Mouse (Mus musculus): Measurements from ENCODE around the gene Cldn11. TPM values are rescaled to one million over a fixed set of nuclear protein-coding genes. Genes with fewer than 3 reads are reported as not detected.

Cldn11 gene
- total and polyA plus RNA-seq, 3 experiments = not detected

GRCm38 (mm10) chr3:31148595-31148994, 1.1 kb upstream of the Cldn11 start:
- TF ChIP-seq CTCF (IDR thresholded peaks at IDR 0.05; ENCODE audit: low read depth, low read length) = no peak
- TF ChIP-seq GATA2 (IDR thresholded peaks at IDR 0.05; ENCODE audit: borderline replicate concordance, low read depth, low read length) = no peak
- no peak for TF ChIP-seq POLR2AphosphoS5 (IDR thresholded peaks at IDR 0.05; ENCODE audit: insufficient replicate concordance, low read depth, low read length)
- TF ChIP-seq TAL1 (conservative IDR thresholded peaks at IDR 0.05; ENCODE audit: low read depth, low read length) = no peak
- no peak for TF ChIP-seq GATA1 (IDR thresholded peaks at IDR 0.05; ENCODE audit: borderline replicate concordance, low read length)
- no peaks in the 10 kb centered on the region for H3K36me3 ChIP-seq (replicated peaks)
- H3K9me3 ChIP-seq (replicated peaks) = no peaks in the 10 kb centered on the region
- peaks cover 10% of the 10 kb centered on the region for H3K27me3 ChIP-seq (ENCODE audit: insufficient read depth, low read length)
- no peak for ATAC-seq (ENCODE audit: extremely low read depth, insufficient number of reproducible peaks, low FRiP score, poor library complexity, severe bottlenecking)
- peaks cover 4% of the 10 kb centered on the region for H3K4me1 ChIP-seq (ENCODE audit: insufficient read depth, low read depth, low read length)
- no peak overlapping the region for H3K4me3 ChIP-seq (ENCODE audit: low read depth, low read length)
- DNase-seq (ENCODE audit: low spot score) = no peak

DNA sequence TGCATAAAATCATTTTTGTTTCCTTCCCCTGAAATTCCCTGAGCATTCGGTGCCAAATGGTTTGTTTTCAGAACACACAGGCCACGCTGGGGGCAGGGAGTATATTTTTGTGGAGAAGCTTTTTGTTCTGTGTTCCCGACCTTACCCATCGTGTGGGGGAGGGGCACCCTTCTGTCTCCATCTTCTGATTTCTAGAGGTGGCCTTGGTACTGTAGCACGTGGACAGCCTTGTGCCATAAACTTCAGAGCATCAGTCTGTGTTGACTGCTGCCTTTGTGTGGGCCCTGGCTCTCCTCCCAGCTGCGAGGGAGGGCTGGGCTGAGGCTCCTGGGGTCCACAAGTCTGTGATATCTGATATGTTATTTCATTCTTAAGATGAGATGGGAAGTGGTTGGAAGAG, 2.4 kb downstream of the Cldn11 start:
- Histone ChIP-seq H3K9me3 (replicated peaks) (no peaks in the 10 kb centered on the region), H3K4me3 (ENCODE audit: low read depth, low read length) (no peak overlapping the region), H3K36me3 (replicated peaks) (no peaks in the 10 kb centered on the region), H3K27me3 (ENCODE audit: insufficient read depth, low read length) (peaks cover 6% of the 10 kb centered on the region; the same call in 1 of the 2 replicates), H3K4me1 (ENCODE audit: insufficient read depth, low read depth, low read length) (no peaks in the 10 kb centered on the region)
- no peak for ATAC-seq (ENCODE audit: extremely low read depth, insufficient number of reproducible peaks, low FRiP score, poor library complexity, severe bottlenecking)
- DNase-seq (ENCODE audit: low spot score) = no peak
- no peak for TF ChIP-seq POLR2AphosphoS5 (IDR thresholded peaks at IDR 0.05; ENCODE audit: insufficient replicate concordance, low read depth, low read length)
- TF ChIP-seq GATA1 (IDR thresholded peaks at IDR 0.05; ENCODE audit: borderline replicate concordance, low read length) = no peak
- TF ChIP-seq CTCF (IDR thresholded peaks at IDR 0.05; ENCODE audit: low read depth, low read length) = no peak
- TF ChIP-seq TAL1 (conservative IDR thresholded peaks at IDR 0.05; ENCODE audit: low read depth, low read length) = no peak
- no peak for TF ChIP-seq GATA2 (IDR thresholded peaks at IDR 0.05; ENCODE audit: borderline replicate concordance, low read depth, low read length)

DNA sequence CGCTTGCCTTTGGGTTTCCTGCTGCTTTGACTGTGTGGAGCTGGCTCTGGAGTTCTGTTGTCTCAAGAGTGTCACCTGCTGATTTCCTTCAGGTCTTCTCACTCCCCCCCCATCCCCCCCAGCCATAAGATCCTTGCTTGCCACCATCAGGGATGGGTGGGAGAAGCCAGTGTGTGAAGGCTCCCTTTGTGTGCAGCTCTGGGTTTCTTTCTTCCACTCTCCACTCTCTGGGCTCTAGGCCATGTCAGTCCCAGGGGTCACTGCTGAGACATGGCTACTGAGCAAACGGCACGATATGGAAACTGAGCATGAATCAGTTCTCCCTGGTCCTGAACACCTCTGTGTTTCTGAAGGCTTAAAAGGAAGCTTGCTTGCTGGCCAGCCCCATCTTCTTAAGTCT, 6.4 kb downstream of the Cldn11 start:
- H3K4me3 ChIP-seq (ENCODE audit: low read depth, low read length) = no peak overlapping the region
- no peak for TF ChIP-seq GATA2 (IDR thresholded peaks at IDR 0.05; ENCODE audit: borderline replicate concordance, low read depth, low read length)
- TF ChIP-seq TAL1 (conservative IDR thresholded peaks at IDR 0.05; ENCODE audit: low read depth, low read length) = no peak
- TF ChIP-seq CTCF (IDR thresholded peaks at IDR 0.05; ENCODE audit: low read depth, low read length) = no peak
- no peak for TF ChIP-seq GATA1 (IDR thresholded peaks at IDR 0.05; ENCODE audit: borderline replicate concordance, low read length)
- no peak for TF ChIP-seq POLR2AphosphoS5 (IDR thresholded peaks at IDR 0.05; ENCODE audit: insufficient replicate concordance, low read depth, low read length)
- ATAC-seq (ENCODE audit: extremely low read depth, insufficient number of reproducible peaks, low FRiP score, poor library complexity, severe bottlenecking) = no peak

DNA sequence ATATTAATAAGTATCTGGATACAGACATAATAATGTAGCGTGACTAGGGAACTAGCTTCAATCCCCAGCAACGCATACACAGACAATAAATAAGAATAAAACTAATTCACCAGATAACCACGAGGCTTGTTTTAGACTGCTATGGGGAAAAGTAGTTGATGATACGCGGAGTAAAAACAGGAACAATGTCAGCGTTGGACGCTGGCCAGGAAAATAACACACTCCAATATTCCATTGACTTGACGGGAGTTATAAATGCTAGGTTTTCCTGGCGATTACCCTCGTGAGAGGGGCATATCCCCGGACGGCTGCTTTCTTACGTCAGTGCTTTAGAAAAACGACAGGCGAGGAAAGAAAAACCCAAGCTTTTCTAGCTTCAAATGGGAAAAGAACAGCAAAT, 8.1 kb downstream of the Cldn11 start:
- Histone ChIP-seq H3K27me3 (ENCODE audit: insufficient read depth, low read length) (no peaks in the 10 kb centered on the region; the same call in 1 of the 2 replicates), H3K4me1 (ENCODE audit: insufficient read depth, low read depth, low read length) (no peaks in the 10 kb centered on the region), H3K36me3 (replicated peaks) (no peaks in the 10 kb centered on the region), H3K4me3 (ENCODE audit: low read depth, low read length) (no peak overlapping the region), H3K9me3 (replicated peaks) (no peaks in the 10 kb centered on the region)
- no peak for ATAC-seq (ENCODE audit: extremely low read depth, insufficient number of reproducible peaks, low FRiP score, poor library complexity, severe bottlenecking)
- DNase-seq (ENCODE audit: low spot score) = no peak
- TF ChIP-seq TAL1 (conservative IDR thresholded peaks at IDR 0.05; ENCODE audit: low read depth, low read length) (no peak), GATA2 (IDR thresholded peaks at IDR 0.05; ENCODE audit: borderline replicate concordance, low read depth, low read length) (no peak), CTCF (IDR thresholded peaks at IDR 0.05; ENCODE audit: low read depth, low read length) (no peak), GATA1 (IDR thresholded peaks at IDR 0.05; ENCODE audit: borderline replicate concordance, low read length) (no peak), POLR2AphosphoS5 (IDR thresholded peaks at IDR 0.05; ENCODE audit: insufficient replicate concordance, low read depth, low read length) (no peak)

More for the DNA sequence above, 6.4 kb downstream of the Cldn11 start:
- H3K4me1 ChIP-seq (ENCODE audit: insufficient read depth, low read depth, low read length) = no peaks in the 10 kb centered on the region
- H3K36me3 ChIP-seq (replicated peaks) = no peaks in the 10 kb centered on the region
- no peak for DNase-seq (ENCODE audit: low spot score)
- peaks cover 2% of the 10 kb centered on the region; the same call in 1 of the 2 replicates for H3K27me3 ChIP-seq (ENCODE audit: insufficient read depth, low read length)
- H3K9me3 ChIP-seq (replicated peaks) = no peaks in the 10 kb centered on the region

- Histone ChIP-seq H3K9me3 (replicated peaks) (no peaks in the 10 kb centered on the region), H3K36me3 (replicated peaks) (no peaks in the 10 kb centered on the region), H3K4me1 (ENCODE audit: insufficient read depth, low read depth, low read length) (no peaks in the 10 kb centered on the region), H3K27me3 (ENCODE audit: insufficient read depth, low read length) (no peaks in the 10 kb centered on the region; the same call in 1 of the 2 replicates), H3K4me3 (ENCODE audit: low read depth, low read length) (no peak overlapping the region)
- TF ChIP-seq GATA1 (IDR thresholded peaks at IDR 0.05; ENCODE audit: borderline replicate concordance, low read length) = no peak
- no peak for TF ChIP-seq TAL1 (conservative IDR thresholded peaks at IDR 0.05; ENCODE audit: low read depth, low read length)
- no peak for TF ChIP-seq GATA2 (IDR thresholded peaks at IDR 0.05; ENCODE audit: borderline replicate concordance, low read depth, low read length)
- no peak for TF ChIP-seq POLR2AphosphoS5 (IDR thresholded peaks at IDR 0.05; ENCODE audit: insufficient replicate concordance, low read depth, low read length)
- no peak for TF ChIP-seq CTCF (IDR thresholded peaks at IDR 0.05; ENCODE audit: low read depth, low read length)
- no peak for ATAC-seq (ENCODE audit: extremely low read depth, insufficient number of reproducible peaks, low FRiP score, poor library complexity, severe bottlenecking)
- DNase-seq (ENCODE audit: low spot score) = no peak
Measured at GRCm38 (mm10) chr3:31160046-31160445, 10.3 kb downstream of the Cldn11 start.

DNA sequence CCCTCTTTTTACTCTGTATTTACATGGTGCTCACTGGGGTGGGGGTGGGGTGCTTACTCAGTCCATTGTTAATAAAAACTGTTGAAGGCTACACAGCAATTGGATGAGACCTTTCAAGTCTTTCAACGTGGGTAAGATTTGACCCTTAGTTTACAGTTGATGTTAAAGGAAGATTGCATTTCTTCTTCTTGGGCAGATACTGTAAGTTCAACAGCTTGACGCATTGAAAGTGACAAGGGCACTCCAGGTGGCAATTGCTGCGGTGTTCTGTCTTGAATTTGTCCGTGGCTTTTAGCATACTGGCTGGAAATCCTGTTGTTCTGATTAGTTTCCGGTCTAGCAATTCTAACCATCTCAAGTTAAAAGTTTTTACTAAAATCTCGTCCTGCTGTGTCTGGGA, 11.6 kb downstream of the Cldn11 start:
- TF ChIP-seq TAL1 (conservative IDR thresholded peaks at IDR 0.05; ENCODE audit: low read depth, low read length) = no peak
- no peak for TF ChIP-seq GATA2 (IDR thresholded peaks at IDR 0.05; ENCODE audit: borderline replicate concordance, low read depth, low read length)
- no peak for TF ChIP-seq GATA1 (IDR thresholded peaks at IDR 0.05; ENCODE audit: borderline replicate concordance, low read length)
- no peak for TF ChIP-seq POLR2AphosphoS5 (IDR thresholded peaks at IDR 0.05; ENCODE audit: insufficient replicate concordance, low read depth, low read length)
- TF ChIP-seq CTCF (IDR thresholded peaks at IDR 0.05; ENCODE audit: low read depth, low read length) = no peak
- Histone ChIP-seq H3K4me1 (ENCODE audit: insufficient read depth, low read depth, low read length) (no peaks in the 10 kb centered on the region), H3K9me3 (replicated peaks) (no peaks in the 10 kb centered on the region), H3K27me3 (ENCODE audit: insufficient read depth, low read length) (no peaks in the 10 kb centered on the region; the same call in 1 of the 2 replicates), H3K36me3 (replicated peaks) (no peaks in the 10 kb centered on the region), H3K4me3 (ENCODE audit: low read depth, low read length) (no peak overlapping the region)
- ATAC-seq (ENCODE audit: extremely low read depth, insufficient number of reproducible peaks, low FRiP score, poor library complexity, severe bottlenecking) (no peak), DNase-seq (ENCODE audit: low spot score) (no peak)
